Mouse (Mus musculus): ENCODE data around the gene Col4a3bp.

The Col4a3bp gene

GRCm38 (mm10) chr13:96542081-96542889, at the start of gene Col4a3bp, which contains the start of gene Polk:
Col4a3bp (plus strand) TSS chr13:96542618.
Polk (minus strand) TSS chr13:96542579.
- DNase-seq (ENCODE audit: low read depth, low spot score), result peak; percentile 98

GRCm38 (mm10) chr13:96496630-96497029, 45.8 kb upstream of the Col4a3bp start:
- no peak for DNase-seq (ENCODE audit: low read depth, low spot score)

GRCm38 (mm10) chr13:96499891-96500290, 42.5 kb upstream of the Col4a3bp start:
- DNase-seq (ENCODE audit: low read depth, low spot score), result no peak

- DNase-seq (ENCODE audit: low read depth, low spot score), result no peak
These were observed 36.8 kb upstream of the Col4a3bp start for GRCm38 (mm10) chr13:96505661-96506060.

- DNase-seq (ENCODE audit: low read depth, low spot score), result no peak
These were observed 36.1 kb upstream of the Col4a3bp start for GRCm38 (mm10) chr13:96506313-96506712.

GRCm38 (mm10) chr13:96507541-96507940, 34.9 kb upstream of the Col4a3bp start:
- no peak for DNase-seq (ENCODE audit: low read depth, low spot score)

GRCm38 (mm10) chr13:96510635-96511034, 31.8 kb upstream of the Col4a3bp start:
- DNase-seq (ENCODE audit: low read depth, low spot score), result no peak

GRCm38 (mm10) chr13:96511262-96511661, 31.2 kb upstream of the Col4a3bp start:
- no peak for DNase-seq (ENCODE audit: low read depth, low spot score)

GRCm38 (mm10) chr13:96511893-96512292, 30.5 kb upstream of the Col4a3bp start:
- DNase-seq (ENCODE audit: low read depth, low spot score), result no peak

GRCm38 (mm10) chr13:96514154-96514942, 28.1 kb upstream of the Col4a3bp start:
- no peak for DNase-seq (ENCODE audit: low read depth, low spot score)

GRCm38 (mm10) chr13:96516249-96516648, 26.2 kb upstream of the Col4a3bp start:
- peak; percentile 78 for DNase-seq (ENCODE audit: low read depth, low spot score)

- DNase-seq (ENCODE audit: low read depth, low spot score), result no peak
These were observed 25.1 kb upstream of the Col4a3bp start for GRCm38 (mm10) chr13:96517335-96517734.

GRCm38 (mm10) chr13:96521294-96521693, 21.1 kb upstream of the Col4a3bp start:
- DNase-seq (ENCODE audit: low read depth, low spot score), result no peak

GRCm38 (mm10) chr13:96527022-96527421, 15.4 kb upstream of the Col4a3bp start:
- no peak for DNase-seq (ENCODE audit: low read depth, low spot score)

- DNase-seq (ENCODE audit: low read depth, low spot score), result no peak
These were observed 14.6 kb upstream of the Col4a3bp start for GRCm38 (mm10) chr13:96527856-96528255.

GRCm38 (mm10) chr13:96528776-96529175, 13.6 kb upstream of the Col4a3bp start:
- DNase-seq (ENCODE audit: low read depth, low spot score), result no peak

- no peak for DNase-seq (ENCODE audit: low read depth, low spot score)
These were observed 12.9 kb upstream of the Col4a3bp start for GRCm38 (mm10) chr13:96529542-96529941.

GRCm38 (mm10) chr13:96530064-96530463, 12.4 kb upstream of the Col4a3bp start:
- DNase-seq (ENCODE audit: low read depth, low spot score), result no peak

- DNase-seq (ENCODE audit: low read depth, low spot score), result no peak
These were observed 10.2 kb upstream of the Col4a3bp start for GRCm38 (mm10) chr13:96532176-96532575.

- DNase-seq (ENCODE audit: low read depth, low spot score), result no peak
These were observed 8.7 kb upstream of the Col4a3bp start for GRCm38 (mm10) chr13:96533742-96534141.

- no peak for DNase-seq (ENCODE audit: low read depth, low spot score)
These were observed 5.4 kb upstream of the Col4a3bp start for GRCm38 (mm10) chr13:96536821-96537572.

GRCm38 (mm10) chr13:96538103-96538502, 4.3 kb upstream of the Col4a3bp start:
- no peak for DNase-seq (ENCODE audit: low read depth, low spot score)

All from R1 (cell line).